Mouse (Mus musculus) neural tube, postnatal 0 days (tissue): ENCODE data around the gene Mnd1. TPM values are rescaled to one million over a fixed set of nuclear protein-coding genes. Genes with fewer than 3 reads are reported as not detected.

ENCODE experiments used
- polyA plus RNA-seq: library from polyadenylated mRNA; unstranded; fragments of >200 nt; fragmentation: Nextera tagmentation; extraction: Ambion mirVana; gene quantifications from 2 replicates; pipeline ENCODE4 v1.2.1, GENCODE M21; 2015

The Mnd1 gene
- polyA plus RNA-seq: 1.7 and 2.4 TPM in 2 replicates

GRCm38 (mm10) chr3:84155558-84156006, at the start of gene Mnd1:
Gene Mnd1, minus strand, starts transcription at chr3:84155786.

GRCm38 (mm10) chr3:84173581-84174154, 18.1 kb upstream of the Mnd1 start, which contains the start of gene Gm6525:
Gene Gm6525, plus strand, starts transcription at chr3:84174104.

GRCm38 (mm10) chr3:84039646-84040475, 115.7 kb downstream of the Mnd1 start, which contains the start of gene Tmem131l:
Gene Tmem131l, minus strand, starts transcription at chr3:84040175.

Other genes starting within 250 kb of the Mnd1 start
- gene Tmem131l, start 115.6 kb downstream of the Mnd1 start, polyA plus RNA-seq: 16.4 and 22.4 TPM in 2 replicates
- 1.7 and 2.0 TPM in 2 replicates for gene Gm6525, start 18.3 kb upstream of the Mnd1 start, polyA plus RNA-seq
- gene Trim2, start 151.1 kb upstream of the Mnd1 start, polyA plus RNA-seq: 101 and 124 TPM in 2 replicates